ENCODE assay signal across 27 mouse cellular contexts in the genomic region with DNA sequence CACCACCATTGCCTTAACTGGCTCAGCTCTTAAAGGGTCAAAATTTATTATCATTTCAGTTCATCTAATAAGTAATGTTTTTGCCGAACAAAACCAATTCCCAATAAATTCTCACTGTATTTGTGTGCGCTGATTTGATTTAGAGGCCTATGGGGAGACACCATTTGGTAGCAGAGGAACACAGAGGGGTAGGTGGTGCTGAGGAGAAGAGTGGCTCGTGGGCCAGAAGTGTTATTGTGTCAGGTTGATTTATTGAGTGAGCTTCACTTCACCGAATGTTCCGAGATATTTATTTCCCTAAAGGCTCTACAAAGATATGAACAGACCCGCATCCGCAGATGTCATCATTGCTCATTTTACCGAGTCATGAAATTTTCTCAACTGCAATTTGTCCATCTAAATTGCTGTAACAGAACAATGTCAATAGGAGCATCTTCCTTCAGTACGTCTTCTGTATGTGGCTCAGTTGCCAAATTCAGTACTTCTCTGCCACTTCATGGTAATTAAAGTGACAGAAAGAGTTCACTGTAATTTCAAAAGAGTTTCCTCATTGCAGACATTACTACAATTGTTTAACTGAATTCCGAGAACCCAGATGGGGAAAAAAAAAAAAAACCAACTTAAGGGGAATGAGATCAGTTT.
DNase-seq lines count a peak whose midpoint lies in the region; ATAC-seq lines count a peak whose summit lies in the region.
"Had no signal": no experiment of that assay in that cellular context is flagged by ENCODE, and none has a peak within 500 bp of the region (broad histone marks: within the 10 kb centered on the region; RNA-seq: fewer than 3 reads in every experiment).

No protein-coding gene starts in this region.

- no peak overlapping the region for H3K27ac ChIP-seq in hindbrain, embryonic 12.5 days
- H3K27ac ChIP-seq in hindbrain, embryonic 10.5 days, result no peak overlapping the region
- H3K27ac ChIP-seq in hindbrain, embryonic 15.5 days (replicated peaks), result 0 out of 2 replicates have a peak overlapping the region, but pooled peaks have one; percentile 7
- H3K27ac ChIP-seq in neural tube, embryonic 12.5 days, result no peak overlapping the region
- H3K27ac ChIP-seq in forebrain, embryonic 15.5 days (replicated peaks), result no peak overlapping the region
- H3K27ac ChIP-seq: embryonic facial prominence, embryonic 12.5 days; gastrocnemius, adult 2 months; heart, adult 2 months; heart, embryonic 13.5 days; kidney, postnatal 0 days; limb, embryonic 13.5 days; liver, embryonic 12.5 days; midbrain, embryonic 15.5 days; stomach, postnatal 0 days had no signal

- no peak overlapping the region for H3K4me3 ChIP-seq in hindbrain, embryonic 12.5 days
- H3K4me3 ChIP-seq in hindbrain, embryonic 10.5 days, result no peak overlapping the region
- no peak overlapping the region for H3K4me3 ChIP-seq in hindbrain, embryonic 15.5 days
- no peak overlapping the region for H3K4me3 ChIP-seq in neural tube, embryonic 12.5 days
- no peak overlapping the region for H3K4me3 ChIP-seq in forebrain, embryonic 15.5 days
- H3K4me3 ChIP-seq: embryonic facial prominence, embryonic 12.5 days; gastrocnemius, adult 2 months; heart, adult 2 months; heart, embryonic 13.5 days; limb, embryonic 13.5 days; liver, embryonic 12.5 days; megakaryocyte, embryonic 14.5 days; midbrain, embryonic 15.5 days; myocyte had no signal

- H3K9me3 ChIP-seq in hindbrain, embryonic 12.5 days (replicated peaks), result no peaks in the 10 kb centered on the region
- H3K9me3 ChIP-seq in hindbrain, embryonic 10.5 days, result no peaks in the 10 kb centered on the region
- H3K9me3 ChIP-seq in hindbrain, embryonic 15.5 days, result no peaks in the 10 kb centered on the region
- no peaks in the 10 kb centered on the region for H3K9me3 ChIP-seq in neural tube, embryonic 12.5 days
- no peaks in the 10 kb centered on the region for H3K9me3 ChIP-seq in forebrain, embryonic 15.5 days
- H3K9me3 ChIP-seq: embryonic facial prominence, embryonic 12.5 days; heart, embryonic 13.5 days; limb, embryonic 13.5 days; liver, embryonic 12.5 days; megakaryocyte, embryonic 14.5 days; midbrain, embryonic 15.5 days had no signal

- no peak for DNase-seq in hindbrain, embryonic 10.5 days (ENCODE audit: low spot score)
- no peak for DNase-seq in heart, adult 18-20 months
- DNase-seq in lung, adult 18-20 months, result no peak
- DNase-seq: adrenal gland, postnatal 36 days; cerebellum, adult 9-11 months; gastrocnemius, adult 2 months; heart, adult 2 months; heart, postnatal 14 days; kidney, adult 11 months; layer of hippocampus, adult 9-11 months; lung, adult 2 months; lung, postnatal 14 days; thymus, adult 2 months had no signal

- no peak overlapping the region for H3K4me2 ChIP-seq in hindbrain, embryonic 12.5 days (replicated peaks)
- no peak overlapping the region for H3K4me2 ChIP-seq in hindbrain, embryonic 15.5 days
- H3K4me2 ChIP-seq in neural tube, embryonic 12.5 days (replicated peaks), result no peak overlapping the region
- no peak overlapping the region for H3K4me2 ChIP-seq in forebrain, embryonic 15.5 days (replicated peaks)
- H3K4me2 ChIP-seq: embryonic facial prominence, embryonic 12.5 days; heart, embryonic 13.5 days; limb, embryonic 13.5 days; liver, embryonic 12.5 days; midbrain, embryonic 15.5 days had no signal

- H3K27me3 ChIP-seq in hindbrain, embryonic 12.5 days, result no peaks in the 10 kb centered on the region
- no peaks in the 10 kb centered on the region for H3K27me3 ChIP-seq in hindbrain, embryonic 10.5 days (ENCODE audit: insufficient read depth, poor library complexity, severe bottlenecking)
- no peaks in the 10 kb centered on the region for H3K27me3 ChIP-seq in hindbrain, embryonic 15.5 days
- no peaks in the 10 kb centered on the region for H3K27me3 ChIP-seq in neural tube, embryonic 12.5 days (replicated peaks)
- H3K27me3 ChIP-seq in forebrain, embryonic 15.5 days, result no peaks in the 10 kb centered on the region
- H3K27me3 ChIP-seq: embryonic facial prominence, embryonic 12.5 days; heart, embryonic 13.5 days; limb, embryonic 13.5 days; liver, embryonic 12.5 days; megakaryocyte, embryonic 14.5 days; midbrain, embryonic 15.5 days; Patski had no signal

- WGBS in hindbrain, embryonic 12.5 days, result 61% methylated on average over 10 of the region's 10 CpGs
- 82% methylated on average over 10 of the region's 10 CpGs for WGBS in hindbrain, embryonic 10.5 days
- 42% methylated on average over 10 of the region's 10 CpGs for WGBS in hindbrain, embryonic 15.5 days
- WGBS in neural tube, embryonic 12.5 days, result 31% methylated on average over 10 of the region's 10 CpGs
- 72% methylated on average over 10 of the region's 10 CpGs for WGBS in forebrain, embryonic 15.5 days

- H3K4me1 ChIP-seq in hindbrain, embryonic 12.5 days, result peaks cover 8% of the 10 kb centered on the region; the same call in 1 of the 2 replicates
- H3K4me1 ChIP-seq in hindbrain, embryonic 10.5 days (replicated peaks), result peaks cover 20% of the 10 kb centered on the region
- H3K4me1 ChIP-seq in hindbrain, embryonic 15.5 days (replicated peaks), result peaks cover 6% of the 10 kb centered on the region; the same call in 1 of the 2 replicates
- no peaks in the 10 kb centered on the region for H3K4me1 ChIP-seq in neural tube, embryonic 12.5 days
- peaks cover 26% of the 10 kb centered on the region for H3K4me1 ChIP-seq in forebrain, embryonic 15.5 days
- H3K4me1 ChIP-seq: embryonic facial prominence, embryonic 12.5 days; heart, embryonic 13.5 days; liver, embryonic 12.5 days; megakaryocyte, embryonic 14.5 days had no signal

- no peak overlapping the region for H3K9ac ChIP-seq in hindbrain, embryonic 12.5 days
- no peak overlapping the region for H3K9ac ChIP-seq in hindbrain, embryonic 15.5 days
- no peak overlapping the region for H3K9ac ChIP-seq in neural tube, embryonic 12.5 days
- H3K9ac ChIP-seq in forebrain, embryonic 15.5 days (replicated peaks), result no peak overlapping the region
- H3K9ac ChIP-seq: embryonic facial prominence, embryonic 12.5 days; heart, embryonic 13.5 days; limb, embryonic 13.5 days; liver, embryonic 12.5 days; midbrain, embryonic 15.5 days had no signal

- peak; percentile 49; the same call in 1 of the 2 replicates for ATAC-seq in hindbrain, embryonic 12.5 days (ENCODE audit: low FRiP score)
- no peak for ATAC-seq in hindbrain, embryonic 15.5 days (ENCODE audit: low FRiP score, low read depth)
- ATAC-seq in neural tube, embryonic 12.5 days (ENCODE audit: low FRiP score, low read depth), result peak; percentile 76; the same call in 1 of the 2 replicates
- ATAC-seq in forebrain, embryonic 15.5 days (replicated peaks), result no peak
- ATAC-seq: liver, embryonic 12.5 days; midbrain, embryonic 15.5 days; Patski had no signal

- H3K36me3 ChIP-seq in hindbrain, embryonic 12.5 days, result no peaks in the 10 kb centered on the region
- no peaks in the 10 kb centered on the region for H3K36me3 ChIP-seq in hindbrain, embryonic 10.5 days
- H3K36me3 ChIP-seq in hindbrain, embryonic 15.5 days, result no peaks in the 10 kb centered on the region
- H3K36me3 ChIP-seq in neural tube, embryonic 12.5 days, result no peaks in the 10 kb centered on the region
- H3K36me3 ChIP-seq in forebrain, embryonic 15.5 days, result no peaks in the 10 kb centered on the region
- H3K36me3 ChIP-seq: embryonic facial prominence, embryonic 12.5 days; heart, embryonic 13.5 days; limb, embryonic 13.5 days; liver, embryonic 12.5 days; midbrain, embryonic 15.5 days had no signal

Comparison
In these comparisons a context has a peak if more than half of its experiments do, and no peak if none do; other contexts are left out.
1. ATAC-seq: peak in hindbrain, embryonic 12.5 days (single experiment) and neural tube, embryonic 12.5 days (single experiment); none in hindbrain, embryonic 15.5 days (single experiment) and forebrain, embryonic 15.5 days (single experiment).